Mouse (Mus musculus) adrenal gland, adult 2 months (tissue): ENCODE measurements around the gene Tdgf1. TPM values are rescaled to one million over a fixed set of nuclear protein-coding genes. Genes with fewer than 3 reads are reported as not detected.

ENCODE experiments used
- DNase-seq: peaks from one replicate; pipeline ENCODE4 v3.0.0; 2021
- long read RNA-seq: library from polyadenylated mRNA; stranded (forward); transcript quantifications from one replicate; pipeline ENCODE4 v2.0.0, GENCODE M21; 2021
- polyA plus RNA-seq: library from polyadenylated mRNA; depleted of rRNA; stranded (reverse); fragments of >200 nt; gene quantifications from 2 replicates; pipeline ENCODE4 v1.2.3, GENCODE M21; 2012; rRNA removed
- total RNA-seq, 2 experiments: library from RNA; stranded (reverse); gene quantifications; 2 replicates each; pipeline ENCODE4 v1.2.3; 2021

Gene Tdgf1
- total RNA-seq = not detected
- not detected in 2 replicates for polyA plus RNA-seq
- long read RNA-seq = 0 reads

GRCm38 (mm10) chr9:110945926-110946325 is at the start of gene Tdgf1:
Gene Tdgf1, minus strand, starts transcription at chr9:110946158.
- no peak for DNase-seq

DNA sequence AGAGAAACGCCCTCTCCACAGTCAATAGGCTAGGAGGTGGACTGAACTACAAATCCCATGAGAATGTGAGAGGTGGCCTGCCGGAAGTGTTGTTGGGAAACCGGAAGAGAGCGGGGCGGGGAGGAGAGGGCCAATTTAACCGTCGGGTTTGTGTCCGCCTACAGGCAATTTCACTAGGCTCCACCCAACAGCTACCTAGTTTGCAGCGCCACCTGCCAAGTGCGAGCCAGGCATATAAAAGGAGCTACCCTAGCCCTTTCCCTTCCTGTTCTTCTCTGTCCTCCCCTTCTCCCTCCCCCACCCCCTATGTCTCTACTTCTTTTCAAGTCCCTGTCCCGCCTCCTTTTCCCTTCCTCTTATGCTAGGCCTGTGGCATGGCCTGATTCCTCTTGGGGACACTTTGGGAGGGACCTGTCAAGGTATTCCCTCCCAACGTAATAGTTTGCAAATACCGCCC is 48.8 kb upstream of the Tdgf1 start:
- peak; percentile 85 for DNase-seq

DNA sequence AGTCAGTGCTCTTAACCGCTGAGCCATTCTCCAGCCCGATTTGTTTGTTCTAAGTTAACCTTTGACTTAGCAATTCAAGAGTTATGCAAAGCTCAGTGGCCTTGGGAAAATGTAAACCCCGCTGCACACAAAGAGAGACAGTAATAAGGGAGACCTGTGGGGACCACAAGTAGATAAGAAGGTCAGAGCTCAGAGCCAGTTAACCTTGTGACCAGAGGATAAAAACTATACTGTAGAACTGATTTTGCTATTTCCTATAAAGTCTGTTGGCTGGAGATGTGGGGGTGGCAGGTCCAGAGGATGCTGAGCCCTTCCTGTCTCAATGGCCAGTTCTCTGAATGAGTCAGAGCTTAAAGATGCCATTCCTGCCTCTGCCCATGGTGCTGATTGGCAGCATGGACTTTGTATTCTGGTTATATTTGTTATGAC is 47.3 kb upstream of the Tdgf1 start:
- no peak for DNase-seq

DNA sequence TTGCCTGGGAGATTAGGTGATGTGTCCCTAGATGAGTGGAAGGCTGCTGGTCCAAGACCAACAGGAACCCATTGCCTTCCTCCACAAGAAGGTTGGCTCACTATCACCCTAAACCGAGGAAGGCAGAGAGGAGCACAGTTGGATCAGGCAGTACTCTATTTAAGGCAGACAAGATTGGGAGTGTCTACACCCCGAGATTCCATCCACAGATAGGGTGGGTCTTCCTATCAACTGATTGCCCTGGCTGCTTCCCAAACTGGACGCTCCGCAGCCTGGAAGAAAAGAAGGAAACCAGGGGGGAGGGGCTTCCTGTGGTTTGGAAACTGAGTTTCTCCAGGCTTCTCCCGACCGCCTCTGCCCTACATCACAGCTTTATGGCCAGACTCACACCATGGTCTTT is 44.2 kb upstream of the Tdgf1 start, which contains the start of gene Rtp3:
Gene Rtp3 (minus strand): TSS at position 380 of the 400 bp plus-strand sequence.
- peak; percentile 49 for DNase-seq

DNA sequence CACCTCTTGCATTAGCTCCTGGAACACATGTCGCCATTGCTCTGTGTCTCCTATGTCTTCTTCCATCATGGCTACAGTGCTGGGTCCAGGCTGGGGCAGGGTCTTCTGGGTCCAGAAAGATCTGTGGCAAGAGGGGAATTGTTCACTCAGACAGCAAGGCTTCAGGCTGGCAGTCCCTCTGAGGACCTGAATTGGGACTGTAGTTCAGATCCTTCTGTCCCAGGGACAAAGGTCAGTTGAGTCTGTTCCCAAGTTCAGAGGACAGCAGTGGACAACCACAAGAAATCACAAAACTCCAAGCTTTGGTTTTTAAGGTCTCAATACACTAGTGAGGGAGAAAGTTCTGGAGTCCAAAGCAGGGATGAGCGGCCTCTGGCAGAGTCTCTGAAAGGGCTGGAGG is 43.6 kb upstream of the Tdgf1 start:
- no peak for DNase-seq

DNA sequence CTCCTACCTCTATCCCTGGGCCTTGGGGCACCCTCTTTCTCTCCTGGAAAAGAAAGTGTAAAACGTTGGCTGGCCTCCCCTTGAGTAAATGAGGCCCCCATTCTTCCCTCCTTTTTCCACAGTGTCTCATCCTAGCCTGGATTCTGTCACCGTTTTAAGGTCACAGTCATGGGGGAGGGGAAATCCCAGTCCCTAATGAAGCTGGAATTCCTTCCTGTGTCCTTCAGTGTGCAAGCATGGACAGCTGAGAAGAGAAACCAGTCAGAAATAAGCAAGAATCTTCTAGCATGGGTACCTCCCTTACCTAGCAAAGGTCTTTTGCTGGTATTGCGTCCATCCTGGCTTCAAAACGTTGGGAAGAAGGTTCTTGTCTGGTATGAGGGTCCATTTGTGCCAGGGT is 43.2 kb upstream of the Tdgf1 start:
- no peak for DNase-seq

GRCm38 (mm10) chr9:110988078-110988477 is 42.1 kb upstream of the Tdgf1 start:
- no peak for DNase-seq

DNA sequence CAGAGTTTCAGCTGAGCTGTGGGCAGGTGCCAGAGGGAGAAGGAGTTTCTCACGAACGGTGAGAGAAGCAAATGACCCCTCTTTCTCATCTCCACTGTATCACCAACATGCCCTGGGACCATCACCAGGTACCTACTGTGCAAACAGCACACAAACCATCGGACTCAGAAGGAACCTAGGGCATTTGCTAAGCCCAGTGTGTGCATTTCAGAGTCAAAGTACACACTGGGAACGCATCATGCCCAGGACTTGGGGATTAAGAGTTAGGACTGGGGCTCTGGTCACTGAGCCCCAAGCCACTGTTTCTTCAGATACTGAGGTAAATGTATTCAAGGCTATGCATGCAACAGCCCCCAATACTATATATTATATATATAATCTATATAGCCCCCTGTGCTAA is 41.4 kb upstream of the Tdgf1 start:
- DNase-seq = no peak

GRCm38 (mm10) chr9:110985951-110986350 is 40.0 kb upstream of the Tdgf1 start:
- DNase-seq = no peak

DNA sequence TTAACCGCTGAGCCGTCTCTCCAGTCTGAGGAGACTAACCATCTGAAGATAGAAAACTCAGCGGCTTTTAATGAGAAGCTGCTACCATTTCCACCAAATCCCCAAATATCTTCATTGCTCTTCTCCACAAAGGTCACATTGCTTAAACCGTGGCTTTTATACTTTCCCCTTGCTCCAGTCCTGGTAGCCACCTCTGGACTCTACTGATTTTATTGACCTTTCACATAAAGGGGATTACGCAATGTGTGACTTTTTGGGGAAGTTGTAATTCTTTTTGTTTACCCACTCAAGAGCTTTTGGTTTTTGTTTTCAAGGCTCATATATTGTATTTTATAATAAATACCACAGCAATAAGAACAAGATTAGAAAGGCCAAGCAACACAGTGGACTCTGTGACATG is 39.6 kb upstream of the Tdgf1 start:
- no peak for DNase-seq

GRCm38 (mm10) chr9:110984096-110984495 is 38.1 kb upstream of the Tdgf1 start:
- no peak for DNase-seq

DNA sequence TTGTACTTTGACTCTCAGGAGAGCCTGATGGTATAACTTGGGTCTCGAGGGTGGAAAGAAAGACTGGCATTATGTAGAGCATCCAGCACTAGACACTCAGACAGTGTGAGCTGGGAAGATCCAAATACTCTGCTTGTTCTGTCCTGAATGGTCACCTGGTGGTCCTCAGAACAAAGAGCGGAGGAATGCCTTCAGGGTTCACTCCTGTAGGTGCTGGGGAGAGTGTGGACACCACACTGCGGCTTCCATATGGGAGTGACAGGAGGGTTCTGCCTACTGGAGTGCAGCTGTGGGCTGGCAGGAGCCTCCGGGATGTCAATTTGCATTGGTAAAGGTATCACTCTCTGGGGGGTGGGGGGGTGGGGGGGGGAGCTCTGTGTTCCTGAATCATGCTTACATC is 36.4 kb upstream of the Tdgf1 start:
- DNase-seq = no peak

DNA sequence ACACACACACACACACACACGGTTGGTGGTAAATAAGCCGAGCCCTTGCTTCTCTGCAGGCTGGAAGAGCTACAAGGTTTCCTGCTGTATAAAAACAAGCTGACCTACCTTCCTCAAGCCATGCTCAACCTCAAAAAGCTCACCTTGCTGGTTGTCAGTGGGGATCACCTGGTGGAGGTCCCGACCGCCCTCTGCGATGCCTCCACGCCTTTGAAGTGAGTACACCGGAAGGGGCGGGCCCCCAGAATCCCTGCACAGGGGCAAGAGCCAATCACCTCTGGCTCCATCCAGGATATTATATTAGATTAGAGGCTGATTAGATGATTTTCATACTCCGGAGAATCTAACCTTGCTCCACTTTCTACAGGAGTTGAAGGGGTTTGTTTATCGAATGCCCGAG is 33.5 kb upstream of the Tdgf1 start:
- no peak for DNase-seq

GRCm38 (mm10) chr9:110965910-110966231 is 19.9 kb upstream of the Tdgf1 start:
- DNase-seq = no peak

DNA sequence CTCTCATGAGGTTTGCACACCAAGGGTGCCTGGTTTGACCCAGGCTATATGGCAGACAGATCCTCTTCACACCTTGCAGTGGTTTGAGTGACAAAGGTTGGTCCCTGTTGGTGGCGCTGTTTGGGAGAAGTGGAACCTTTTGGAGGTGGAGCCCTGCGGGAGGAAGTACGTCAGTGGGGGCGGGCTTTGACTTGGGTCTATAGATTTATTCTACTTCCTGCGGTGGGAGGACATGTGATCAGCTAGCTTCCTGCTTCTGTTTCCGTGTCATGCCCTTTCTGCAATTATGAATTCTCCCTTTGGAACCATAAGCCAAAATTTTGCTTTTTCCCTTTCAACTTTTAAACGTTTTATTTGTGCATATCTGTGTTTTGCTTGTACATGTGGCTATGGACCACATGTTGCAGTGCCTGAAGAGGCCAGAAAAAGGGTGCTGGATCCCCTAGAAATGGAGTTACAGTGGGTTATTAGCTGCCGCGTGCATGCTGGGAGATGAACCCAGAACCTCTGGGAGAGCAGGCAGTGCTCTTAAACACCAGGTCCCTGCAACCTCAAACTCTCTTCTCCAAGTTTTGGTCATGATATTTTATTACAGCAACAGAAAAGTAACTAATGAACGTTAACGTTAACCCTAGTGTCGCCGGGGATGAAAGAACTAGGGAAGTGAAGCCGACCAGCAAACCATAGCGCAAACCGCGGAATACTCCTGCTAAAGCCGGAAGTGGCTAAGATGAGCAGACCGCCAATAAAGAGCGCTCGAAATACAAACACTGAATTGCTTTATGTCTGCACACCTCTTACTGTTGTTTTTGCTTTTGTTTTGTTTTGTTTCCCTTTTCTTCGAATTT is 19.3 kb upstream of the Tdgf1 start:
- DNase-seq = no peak

DNA sequence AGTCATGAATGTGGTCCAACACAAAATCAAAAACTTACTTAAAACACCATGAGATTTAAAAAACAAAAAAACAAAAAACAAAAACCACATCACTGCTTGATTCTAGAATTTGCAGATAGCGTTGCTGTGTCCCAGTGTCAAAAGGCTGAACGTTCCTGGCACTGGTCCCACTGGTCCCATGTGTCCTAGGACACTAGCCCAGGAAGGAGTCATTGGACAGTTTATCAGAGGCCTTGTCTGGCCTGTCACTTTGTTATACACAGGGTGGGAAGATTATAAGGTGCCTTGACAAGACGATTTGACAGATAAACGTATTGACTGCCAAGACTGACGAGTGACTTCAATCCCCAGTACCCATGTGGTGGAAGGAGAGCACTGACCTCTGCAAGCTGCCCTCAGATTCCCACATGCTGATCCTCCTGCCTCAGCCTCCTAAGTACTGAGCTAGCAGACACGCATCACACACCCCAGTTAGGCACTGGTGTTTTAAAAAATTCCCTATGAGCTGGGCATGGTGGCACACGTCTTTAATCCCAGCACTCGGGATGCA is 17.7 kb upstream of the Tdgf1 start:
- DNase-seq = peak; percentile 47

DNA sequence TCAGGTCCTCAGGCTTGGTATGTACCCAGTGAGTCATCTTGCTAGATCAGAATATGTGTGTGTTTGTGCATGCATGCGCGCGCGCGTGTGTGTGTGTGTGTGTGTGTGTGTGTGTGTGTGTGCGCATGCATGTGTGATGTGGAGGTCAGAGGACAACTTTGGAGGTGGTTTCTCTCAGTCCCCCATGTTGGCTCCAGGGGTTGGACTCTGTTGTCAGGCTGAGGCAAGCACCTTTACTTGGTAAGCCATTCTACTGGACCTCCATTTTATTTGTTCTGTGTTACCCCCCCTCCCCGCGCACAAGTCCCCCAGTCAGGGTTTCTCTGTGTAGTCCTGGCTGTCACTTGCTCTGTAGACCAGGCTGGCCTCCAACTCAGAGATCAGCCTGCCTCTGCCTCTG is 15.4 kb upstream of the Tdgf1 start:
- no peak for DNase-seq

- peak; percentile 82 for DNase-seq
Observed at GRCm38 (mm10) chr9:110960230-110961149, 14.5 kb upstream of the Tdgf1 start.

DNA sequence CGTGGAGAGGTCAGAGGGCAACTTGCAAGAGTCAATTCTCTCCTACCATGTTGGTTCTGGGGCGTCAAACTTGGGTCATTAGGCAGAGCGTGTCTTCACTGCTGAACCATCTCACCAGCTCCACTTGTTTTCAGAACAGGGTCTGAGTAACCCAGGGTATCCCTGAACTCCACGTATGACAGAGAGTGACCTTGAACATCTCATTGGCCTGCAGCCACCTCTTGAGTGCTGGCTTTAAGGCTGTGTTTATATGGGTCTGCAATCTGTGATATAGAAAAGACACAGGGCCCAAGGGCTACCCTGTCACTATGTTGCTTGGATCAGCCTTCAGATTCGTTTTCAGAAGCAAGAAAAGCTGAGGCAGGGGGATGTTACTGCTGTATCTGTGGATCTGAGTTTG is 13.7 kb upstream of the Tdgf1 start:
- peak; percentile 51 for DNase-seq

- DNase-seq = no peak
Observed at GRCm38 (mm10) chr9:110955962-110956361, 10.0 kb upstream of the Tdgf1 start.

- DNase-seq = no peak
Observed at GRCm38 (mm10) chr9:110954681-110955445, 8.9 kb upstream of the Tdgf1 start.
